Mouse (Mus musculus) adrenal gland, postnatal 14 days (tissue): ENCODE measurements around the gene Olfr1393. TPM values are rescaled to one million over a fixed set of nuclear protein-coding genes. Genes with fewer than 3 reads are reported as not detected.
A peak's percentile ranks its signal among the peaks of the same experiment; 100 is the strongest.
"Not testable (repeated sequence)": the region's sequence is repeated elsewhere in the genome, so short reads cannot be mapped to it uniquely, and the experiment has no call there.

Experiments
- DNase-seq: peaks from one replicate; pipeline ENCODE4 v3.0.0; 2021; ENCODE audit warnings: mixed read lengths
- total RNA-seq: library from RNA; stranded (reverse); gene quantifications from 2 replicates; pipeline ENCODE4 v1.2.3, GENCODE M21; 2021

Gene Olfr1393
- total RNA-seq, 1 experiment from 2014 or later, result not detected

- no peak for DNase-seq
Measured at GRCm38 (mm10) chr11:49251380-49251761, 26.7 kb upstream of the Olfr1393 start.

DNA sequence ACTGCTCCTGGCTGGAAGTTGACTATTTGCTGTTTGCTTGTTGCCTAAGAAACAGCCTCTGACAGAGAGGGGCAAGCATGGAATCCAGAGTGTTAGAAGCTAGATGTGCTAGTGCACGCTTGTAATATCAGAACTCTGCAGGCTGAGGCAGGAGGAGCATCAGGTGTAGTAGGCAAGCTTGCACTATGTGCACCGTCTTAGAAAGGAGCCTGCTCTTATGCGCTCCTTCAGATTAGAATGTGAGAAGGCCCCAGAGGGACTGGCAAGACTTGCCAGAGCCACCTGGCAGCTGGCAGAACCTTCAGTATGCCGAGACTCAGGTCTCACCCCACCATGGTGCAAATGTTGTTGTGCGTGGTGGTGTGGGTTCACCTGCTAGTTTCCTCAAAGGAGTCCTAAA is 26.1 kb upstream of the Olfr1393 start:
- no peak for DNase-seq

GRCm38 (mm10) chr11:49253035-49253434 is 25.1 kb upstream of the Olfr1393 start:
- DNase-seq, result peak; percentile 26

DNA sequence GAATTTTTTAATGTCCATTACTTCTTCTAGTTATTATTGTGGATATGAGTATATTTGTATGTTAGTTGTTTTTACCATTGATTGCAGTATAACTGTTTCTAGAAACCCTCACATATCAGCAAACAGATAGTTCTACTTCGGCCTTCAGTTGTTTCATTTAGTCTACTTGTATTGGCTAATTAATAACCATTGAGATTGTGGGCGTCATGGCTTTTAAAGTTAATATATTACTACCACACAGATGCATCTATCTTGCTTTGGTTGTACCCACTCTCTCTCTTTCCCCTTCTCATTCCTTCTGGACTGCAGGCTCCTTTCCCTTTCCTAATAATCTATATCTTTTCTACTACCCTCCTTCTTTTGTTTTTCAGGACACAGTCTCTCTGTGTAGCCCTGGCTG is 18.8 kb upstream of the Olfr1393 start:
- DNase-seq, result no peak

GRCm38 (mm10) chr11:49259829-49260228 is 18.3 kb upstream of the Olfr1393 start:
- no peak for DNase-seq

- DNase-seq, result peak; percentile 93
Measured at GRCm38 (mm10) chr11:49260598-49261312, 17.3 kb upstream of the Olfr1393 start.

GRCm38 (mm10) chr11:49261313-49261855 is 16.7 kb upstream of the Olfr1393 start:
- DNase-seq, result no peak

GRCm38 (mm10) chr11:49262286-49262685 is 15.8 kb upstream of the Olfr1393 start:
- DNase-seq, result no peak

- DNase-seq, result no peak
Measured at GRCm38 (mm10) chr11:49263149-49263548, 15.0 kb upstream of the Olfr1393 start.

- DNase-seq, result no peak
Measured at GRCm38 (mm10) chr11:49264081-49264480, 14.0 kb upstream of the Olfr1393 start.

GRCm38 (mm10) chr11:49264622-49265021 is 13.5 kb upstream of the Olfr1393 start:
- DNase-seq, result peak; percentile 31

DNA sequence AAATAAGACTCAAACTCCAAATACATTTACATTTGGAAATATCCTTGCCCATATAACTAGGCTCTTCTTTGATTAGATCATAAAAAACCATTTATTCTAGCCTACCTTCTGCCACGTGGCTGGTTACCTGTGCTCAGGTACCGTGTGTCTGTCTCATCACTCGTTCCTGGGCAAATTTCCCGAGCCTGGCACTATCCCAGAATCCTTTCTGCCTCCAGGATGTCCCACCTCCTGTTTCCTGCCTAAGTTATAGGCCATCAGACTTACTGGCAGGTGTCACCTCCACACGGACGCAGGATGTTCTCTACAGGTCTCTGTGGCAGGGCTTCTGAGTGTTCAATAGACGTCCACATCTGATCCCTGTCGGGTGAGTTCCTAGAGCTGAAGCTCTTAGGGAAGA is 13.0 kb upstream of the Olfr1393 start:
- no peak for DNase-seq

GRCm38 (mm10) chr11:49266671-49267070 is 11.4 kb upstream of the Olfr1393 start:
- DNase-seq, result no peak

GRCm38 (mm10) chr11:49267316-49267715 is 10.8 kb upstream of the Olfr1393 start:
- no peak for DNase-seq

DNA sequence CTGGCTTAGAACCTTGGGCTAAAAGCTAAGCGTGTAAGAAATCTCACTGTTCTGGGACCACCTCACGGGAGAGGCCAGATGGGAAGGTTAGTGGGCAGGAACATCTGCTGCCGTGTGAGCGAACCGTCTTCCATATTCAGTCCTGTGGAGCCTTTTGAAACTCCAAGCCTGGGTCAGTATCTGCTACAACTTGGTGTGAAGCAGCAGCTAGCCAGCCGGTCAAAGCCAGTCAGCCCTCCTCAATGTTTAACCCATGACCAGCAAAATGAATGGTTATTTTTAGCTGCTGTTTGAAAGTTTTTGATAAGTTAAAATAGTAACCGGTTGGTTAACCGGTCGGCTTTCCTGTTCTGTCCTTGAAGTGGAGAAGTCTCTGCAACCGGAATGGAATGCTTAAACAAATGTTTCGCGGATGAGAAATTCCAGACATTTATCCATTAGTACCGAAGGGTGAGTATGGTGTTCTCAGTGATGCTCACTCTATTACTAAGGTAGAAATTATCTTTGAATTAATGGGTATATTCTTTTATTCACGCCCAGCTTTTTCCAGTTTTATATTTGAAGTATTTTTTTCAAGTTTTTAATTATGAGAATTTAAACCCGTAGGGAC is 10.0 kb upstream of the Olfr1393 start:
- DNase-seq, result no peak

- DNase-seq, result no peak
Measured at GRCm38 (mm10) chr11:49269761-49270160, 8.3 kb upstream of the Olfr1393 start.

DNA sequence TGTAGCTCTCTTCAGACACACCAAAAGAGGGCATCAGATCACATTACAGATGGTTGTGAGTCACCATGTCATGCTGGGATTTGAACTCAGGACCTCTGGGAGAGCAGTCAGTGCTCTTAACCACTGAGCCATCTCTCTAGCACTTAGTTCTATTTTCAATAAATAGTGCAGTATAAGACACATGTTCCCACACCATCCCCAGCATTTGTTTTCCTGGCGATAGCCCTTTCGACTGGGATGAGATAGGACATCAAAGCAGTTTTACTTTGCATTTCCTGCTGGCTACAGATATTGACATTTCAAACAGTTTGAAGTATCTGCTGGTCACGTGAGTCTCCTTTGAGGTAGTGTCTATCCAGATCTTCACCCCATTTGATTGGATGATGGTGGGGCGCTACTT is 7.7 kb upstream of the Olfr1393 start:
- DNase-seq, result no peak

DNA sequence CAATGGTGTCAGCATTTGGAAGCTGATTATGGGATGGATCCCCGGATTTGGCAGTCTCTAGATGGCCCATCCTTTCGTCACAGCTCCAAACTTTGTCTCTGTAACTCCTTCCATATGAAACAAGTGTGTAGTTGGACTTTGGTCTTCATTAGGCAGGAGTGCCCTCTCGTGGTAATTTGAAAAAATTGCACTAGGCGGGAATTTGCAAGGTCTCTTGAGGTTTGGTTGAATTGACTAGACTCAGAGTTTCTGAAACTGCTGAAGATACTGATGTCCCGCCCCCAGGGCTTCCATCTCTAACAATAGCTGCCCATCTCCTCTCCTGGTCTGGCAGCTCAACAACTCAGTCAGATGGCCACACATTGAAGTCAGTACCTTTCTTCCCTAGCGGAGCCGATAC is 6.8 kb upstream of the Olfr1393 start:
- peak; percentile 53 for DNase-seq

- DNase-seq, result no peak
Measured at GRCm38 (mm10) chr11:49273834-49274519, 4.1 kb upstream of the Olfr1393 start.

- not testable (repeated sequence) for DNase-seq
Measured at GRCm38 (mm10) chr11:49284982-49285381, 6.9 kb downstream of the Olfr1393 start, which contains the start of gene Olfr1392. Olfr1392 (plus strand) TSS chr11:49285282.

DNA sequence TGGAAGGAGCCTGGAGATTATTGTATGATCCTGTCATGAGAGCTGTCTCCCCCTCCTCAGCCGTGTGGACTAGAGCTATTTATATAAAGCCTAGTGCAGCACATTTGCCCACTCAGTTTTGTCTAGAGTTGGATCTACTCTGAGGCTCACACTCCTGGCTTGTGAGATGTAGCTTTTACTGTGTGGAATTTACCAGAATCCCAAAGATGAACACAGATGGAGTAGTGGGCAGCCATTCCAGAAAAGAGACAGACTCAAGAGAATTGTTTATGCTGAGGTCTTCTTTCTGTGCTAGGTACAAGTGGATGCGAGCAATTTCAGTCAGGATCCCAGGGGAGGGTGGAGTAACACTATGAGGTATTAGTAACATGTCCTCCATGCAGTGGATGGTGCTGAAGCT is 9.1 kb downstream of the Olfr1393 start:
- DNase-seq, result no peak

DNA sequence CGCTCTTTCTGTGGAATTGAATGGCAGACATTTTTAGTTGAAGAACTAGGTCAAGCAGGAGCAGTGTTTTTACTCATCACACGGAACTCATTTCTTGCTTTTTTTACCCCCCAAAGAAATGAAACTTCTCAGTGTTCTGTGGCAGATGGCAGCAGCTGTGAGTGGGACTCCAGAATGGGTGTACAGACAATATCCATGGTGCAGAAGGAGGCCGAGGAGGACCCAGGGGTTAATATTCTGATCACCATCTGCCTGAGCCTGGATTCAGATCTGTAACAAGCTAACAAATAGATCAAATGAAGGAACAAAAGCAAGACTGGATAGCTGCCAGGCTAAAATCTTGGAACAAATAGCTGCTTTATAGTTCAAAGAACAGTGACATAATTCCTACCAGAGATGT is 14.7 kb downstream of the Olfr1393 start:
- no peak for DNase-seq

- DNase-seq, result no peak
Measured at GRCm38 (mm10) chr11:49304441-49304840, 26.3 kb downstream of the Olfr1393 start, which contains the start of gene Olfr10. Olfr10 (plus strand) TSS chr11:49304741.
